Mouse (Mus musculus) adrenal gland, postnatal 36 days (tissue): ENCODE results near the gene Orm1. TPM values are rescaled to one million over a fixed set of nuclear protein-coding genes. Genes with fewer than 3 reads are reported as not detected.

ENCODE experiments used
- total RNA-seq, 2 experiments: library from RNA; stranded (reverse); gene quantifications; 2 replicates each; pipeline ENCODE4 v1.2.3; 2021

Orm1 gene
- total RNA-seq, 2 experiments from 2014 or later, result 38.6 to 61.1 TPM

Other genes with a start within 250 kb of the Orm1 start
- 1 to 10 TPM in 1 of 2 experiments, not detected in 1; 1.2 TPM for gene Ambp, start 189.8 kb upstream of the Orm1 start, total RNA-seq
- gene Kif12, start 172.4 kb upstream of the Orm1 start, total RNA-seq, result not detected
- gene Col27a1, start 130.6 kb upstream of the Orm1 start, total RNA-seq, result 1 to 10 TPM; 6.1 to 8.3 TPM
- 10 to 100 TPM in 1 of 2 experiments, 1 to 10 TPM in 1; 5.4 to 10.7 TPM for gene Orm3, start 11.6 kb downstream of the Orm1 start, total RNA-seq
- 1 to 10 TPM; 3.9 to 7.8 TPM for gene Orm2, start 17.9 kb downstream of the Orm1 start, total RNA-seq
- 1 to 10 TPM; 2.6 to 4.3 TPM for gene Akna, start 58.8 kb downstream of the Orm1 start, total RNA-seq
- gene Whrn, start 151.4 kb downstream of the Orm1 start, total RNA-seq, result 10 to 100 TPM; 33.5 to 59.9 TPM
- 100 to 1,000 TPM; 186 to 187 TPM for gene Atp6v1g1, start 200.2 kb downstream of the Orm1 start, total RNA-seq
- gene Tmem268, start 214.2 kb downstream of the Orm1 start, total RNA-seq, result 10 to 100 TPM in 1 of 2 experiments, 1 to 10 TPM in 1; 8.2 to 17.6 TPM